Mouse (Mus musculus): ENCODE measurements around the gene 2810004N23Rik. TPM values are rescaled to one million over a fixed set of nuclear protein-coding genes. Genes with fewer than 3 reads are reported as not detected.

2810004N23Rik gene
- polyA plus RNA-seq (2015; fragmentation: Nextera tagmentation; extraction: Ambion mirVana), result 21.5 and 25.5 TPM in 2 replicates

GRCm38 (mm10) chr8:124862321-124863162 lies at the start of gene 2810004N23Rik, which contains the start of gene Gnpat:
2810004N23Rik (minus strand) TSS chr8:124863120.
Gnpat (plus strand) TSS chr8:124863033.
- Histone ChIP-seq H3K4me3 (ENCODE audit: low read length) (peak within 1 kb of the TSS; percentile 87), H3K27me3 (replicated peaks; ENCODE audit: control insufficient read depth, insufficient read depth, low read length) (no peaks in the 10 kb centered on the region), H3K27ac (ENCODE audit: low read depth, low read length) (peak within 1 kb of the TSS; percentile 93), H3K4me2 (ENCODE audit: low read length) (peak within 1 kb of the TSS; percentile 83), H3K9me3 (ENCODE audit: control insufficient read depth, low read length) (no peaks in the 10 kb centered on the region), H3K4me1 (ENCODE audit: control insufficient read depth, insufficient read depth, low read depth, low read length) (peaks cover 10% of the 10 kb centered on the region), H3K9ac (ENCODE audit: low read depth, low read length) (peak within 1 kb of the TSS; percentile 99), H3K36me3 (ENCODE audit: control insufficient read depth, insufficient read depth, low read length) (0 out of 2 replicates have a peak, but pooled peaks cover 5% of the 10 kb centered on the region)
- peak; percentile 98 for ATAC-seq
- WGBS, result 1% methylated on average over 50 of the region's 55 CpGs

- no peak for ATAC-seq
- whole genome bisulfite sequencing, result 77% methylated on average over 17 of the region's 17 CpGs
- no peaks in the 10 kb centered on the region for H3K9me3 ChIP-seq (ENCODE audit: control insufficient read depth, low read length)
Observed at GRCm38 (mm10) chr8:124911938-124912872, 49.3 kb upstream of the 2810004N23Rik start.

GRCm38 (mm10) chr8:124910349-124910748 lies 47.4 kb upstream of the 2810004N23Rik start:
- Histone ChIP-seq H3K4me1 (ENCODE audit: control insufficient read depth, insufficient read depth, low read depth, low read length) (no peaks in the 10 kb centered on the region), H3K9me3 (ENCODE audit: control insufficient read depth, low read length) (no peaks in the 10 kb centered on the region), H3K9ac (ENCODE audit: low read depth, low read length) (no peak overlapping the region), H3K4me2 (ENCODE audit: low read length) (no peak overlapping the region), H3K27ac (ENCODE audit: low read depth, low read length) (no peak overlapping the region), H3K36me3 (ENCODE audit: control insufficient read depth, insufficient read depth, low read length) (peaks cover 41% of the 10 kb centered on the region), H3K27me3 (replicated peaks; ENCODE audit: control insufficient read depth, insufficient read depth, low read length) (no peaks in the 10 kb centered on the region), H3K4me3 (ENCODE audit: low read length) (no peak overlapping the region)
- 90% methylated on average over 10 of the region's 10 CpGs for WGBS
- no peak for ATAC-seq

More at GRCm38 (mm10) chr8:124911938-124912872, 49.3 kb upstream of the 2810004N23Rik start:
- H3K36me3 ChIP-seq (ENCODE audit: control insufficient read depth, insufficient read depth, low read length), result peaks cover 31% of the 10 kb centered on the region
- no peak overlapping the region for H3K4me3 ChIP-seq (ENCODE audit: low read length)
- no peak overlapping the region for H3K9ac ChIP-seq (ENCODE audit: low read depth, low read length)
- H3K27me3 ChIP-seq (replicated peaks; ENCODE audit: control insufficient read depth, insufficient read depth, low read length), result no peaks in the 10 kb centered on the region
- H3K4me1 ChIP-seq (ENCODE audit: control insufficient read depth, insufficient read depth, low read depth, low read length), result no peaks in the 10 kb centered on the region
- no peak overlapping the region for H3K27ac ChIP-seq (ENCODE audit: low read depth, low read length)
- no peak overlapping the region for H3K4me2 ChIP-seq (ENCODE audit: low read length)

DNA sequence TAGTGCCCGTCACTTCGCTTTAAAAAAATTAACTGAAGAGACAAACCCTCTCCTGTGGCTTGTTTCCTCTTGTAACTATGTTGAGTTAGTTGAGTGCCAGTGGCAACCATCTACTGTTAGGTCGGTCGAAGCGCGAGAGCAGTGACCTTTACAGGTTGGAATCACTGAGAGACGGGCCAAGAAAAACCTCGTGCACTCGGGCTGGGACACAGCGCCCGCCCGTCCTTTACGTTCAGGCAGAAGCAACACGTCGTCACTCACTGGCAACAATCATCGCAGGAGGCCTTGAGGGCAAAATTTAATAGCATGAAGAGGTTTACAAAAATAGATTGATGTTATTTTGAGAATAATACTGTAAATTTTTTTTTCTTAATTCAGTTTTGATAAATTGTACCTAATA lies 47.0 kb upstream of the 2810004N23Rik start:
- no peak overlapping the region for H3K27ac ChIP-seq (ENCODE audit: low read depth, low read length)
- H3K4me3 ChIP-seq (ENCODE audit: low read length), result no peak overlapping the region
- 95% methylated on average over 16 of the region's 16 CpGs for WGBS
- H3K4me2 ChIP-seq (ENCODE audit: low read length), result no peak overlapping the region
- peaks cover 41% of the 10 kb centered on the region for H3K36me3 ChIP-seq (ENCODE audit: control insufficient read depth, insufficient read depth, low read length)
- ATAC-seq, result no peak
- no peaks in the 10 kb centered on the region for H3K9me3 ChIP-seq (ENCODE audit: control insufficient read depth, low read length)
- H3K4me1 ChIP-seq (ENCODE audit: control insufficient read depth, insufficient read depth, low read depth, low read length), result no peaks in the 10 kb centered on the region
- no peak overlapping the region for H3K9ac ChIP-seq (ENCODE audit: low read depth, low read length)
- no peaks in the 10 kb centered on the region for H3K27me3 ChIP-seq (replicated peaks; ENCODE audit: control insufficient read depth, insufficient read depth, low read length)

- Histone ChIP-seq H3K27me3 (replicated peaks; ENCODE audit: control insufficient read depth, insufficient read depth, low read length) (no peaks in the 10 kb centered on the region), H3K9me3 (ENCODE audit: control insufficient read depth, low read length) (no peaks in the 10 kb centered on the region), H3K4me1 (ENCODE audit: control insufficient read depth, insufficient read depth, low read depth, low read length) (no peaks in the 10 kb centered on the region), H3K36me3 (ENCODE audit: control insufficient read depth, insufficient read depth, low read length) (peaks cover 50% of the 10 kb centered on the region), H3K9ac (ENCODE audit: low read depth, low read length) (no peak overlapping the region), H3K4me3 (ENCODE audit: low read length) (no peak overlapping the region), H3K27ac (ENCODE audit: low read depth, low read length) (no peak overlapping the region), H3K4me2 (ENCODE audit: low read length) (no peak overlapping the region)
- no peak for ATAC-seq
- 84% methylated on average over 2 of the region's 2 CpGs for WGBS
Observed at GRCm38 (mm10) chr8:124905482-124905881, 42.6 kb upstream of the 2810004N23Rik start.

GRCm38 (mm10) chr8:124903198-124903597 lies 40.3 kb upstream of the 2810004N23Rik start:
- H3K27ac ChIP-seq (ENCODE audit: low read depth, low read length), result no peak overlapping the region
- WGBS, result 92% methylated on average over 15 of the region's 15 CpGs
- no peak for ATAC-seq
- no peaks in the 10 kb centered on the region for H3K9me3 ChIP-seq (ENCODE audit: control insufficient read depth, low read length)
- H3K9ac ChIP-seq (ENCODE audit: low read depth, low read length), result no peak overlapping the region
- H3K4me3 ChIP-seq (ENCODE audit: low read length), result no peak overlapping the region
- no peak overlapping the region for H3K4me2 ChIP-seq (ENCODE audit: low read length)
- no peaks in the 10 kb centered on the region for H3K27me3 ChIP-seq (replicated peaks; ENCODE audit: control insufficient read depth, insufficient read depth, low read length)
- peaks cover 8% of the 10 kb centered on the region for H3K4me1 ChIP-seq (ENCODE audit: control insufficient read depth, insufficient read depth, low read depth, low read length)
- peaks cover 41% of the 10 kb centered on the region for H3K36me3 ChIP-seq (ENCODE audit: control insufficient read depth, insufficient read depth, low read length)

DNA sequence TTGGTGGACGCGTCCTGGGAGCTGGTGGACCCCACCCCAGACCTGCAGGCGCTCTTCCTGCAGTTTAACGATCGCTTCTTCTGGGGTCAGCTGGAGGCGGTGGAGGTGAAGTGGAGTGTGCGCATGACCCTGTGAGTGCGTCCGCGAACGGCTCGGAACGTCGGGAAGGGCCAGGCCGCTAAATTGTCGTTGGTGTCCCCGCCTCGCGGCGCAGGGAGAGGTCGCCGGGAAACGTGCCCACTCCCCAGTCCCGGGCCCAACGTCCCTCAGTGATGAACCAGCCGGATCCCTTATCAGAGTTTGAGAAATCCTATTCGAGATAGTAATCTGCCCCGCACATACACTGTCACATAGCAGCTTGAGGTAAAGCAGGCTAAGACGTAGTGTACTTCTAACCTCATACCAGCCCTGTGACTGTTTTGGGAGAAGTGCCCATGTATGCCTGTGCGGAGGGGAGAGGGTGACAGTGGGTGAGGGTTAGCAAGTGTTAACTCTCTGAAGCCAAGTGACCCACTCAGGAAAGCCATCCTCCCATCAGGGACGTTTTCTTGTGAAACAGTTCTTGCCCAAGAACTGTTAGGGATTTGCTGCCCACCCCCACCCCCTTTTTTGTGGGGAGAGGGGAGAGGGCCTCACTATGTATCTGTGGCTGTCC lies 35.5 kb upstream of the 2810004N23Rik start:
- peak overlapping the region; percentile 75 for H3K9ac ChIP-seq (ENCODE audit: low read depth, low read length)
- no peaks in the 10 kb centered on the region for H3K27me3 ChIP-seq (replicated peaks; ENCODE audit: control insufficient read depth, insufficient read depth, low read length)
- 7% methylated on average over 29 of the region's 31 CpGs for WGBS
- peaks cover 36% of the 10 kb centered on the region for H3K36me3 ChIP-seq (ENCODE audit: control insufficient read depth, insufficient read depth, low read length)
- H3K4me2 ChIP-seq (ENCODE audit: low read length), result peak overlapping the region; percentile 93
- peak overlapping the region; percentile 74; the same call in 1 of the 2 replicates for H3K27ac ChIP-seq (ENCODE audit: low read depth, low read length)
- H3K4me1 ChIP-seq (ENCODE audit: control insufficient read depth, insufficient read depth, low read depth, low read length), result peaks cover 31% of the 10 kb centered on the region
- ATAC-seq, result peak; percentile 25
- peak overlapping the region; percentile 97 for H3K4me3 ChIP-seq (ENCODE audit: low read length)
- no peaks in the 10 kb centered on the region for H3K9me3 ChIP-seq (ENCODE audit: control insufficient read depth, low read length)

GRCm38 (mm10) chr8:124897386-124898250 lies 34.7 kb upstream of the 2810004N23Rik start, which contains the start of the genes Exoc8 and Sprtn:
Exoc8 (minus strand) TSS chr8:124897705.
Sprtn (plus strand) TSS chr8:124897886.
- Histone ChIP-seq H3K9ac (ENCODE audit: low read depth, low read length) (peak within 1 kb of the TSS; percentile 86), H3K9me3 (ENCODE audit: control insufficient read depth, low read length) (no peaks in the 10 kb centered on the region), H3K4me1 (ENCODE audit: control insufficient read depth, insufficient read depth, low read depth, low read length) (peaks cover 31% of the 10 kb centered on the region), H3K27me3 (replicated peaks; ENCODE audit: control insufficient read depth, insufficient read depth, low read length) (no peaks in the 10 kb centered on the region), H3K4me3 (ENCODE audit: low read length) (peak within 1 kb of the TSS; percentile 97), H3K4me2 (ENCODE audit: low read length) (peak within 1 kb of the TSS; percentile 93), H3K36me3 (ENCODE audit: control insufficient read depth, insufficient read depth, low read length) (peaks cover 30% of the 10 kb centered on the region), H3K27ac (ENCODE audit: low read depth, low read length) (peak within 1 kb of the TSS; percentile 87)
- peak; percentile 93 for ATAC-seq
- under 1% methylated on average over 108 of the region's 114 CpGs for WGBS
